Mouse (Mus musculus) cerebellum, adult 2 months (tissue): Measurements from ENCODE around the gene Tgfbr3.

Experiments used
- CTCF ChIP-seq: fragments of 200-500 bp; IDR thresholded peaks from 2 replicates; pipeline ENCODE4 v1.5.1; 2011; ENCODE audit warnings: low read depth, mild to moderate bottlenecking, control low read depth, low read length, moderate library complexity, borderline replicate concordance; ENCODE audit not compliant: insufficient read depth
- POLR2A ChIP-seq: fragments of 200-500 bp; IDR thresholded peaks from 2 replicates; pipeline ENCODE4 v1.6.1; 2011; ENCODE audit warnings: low read length, control low read depth, borderline replicate concordance; ENCODE audit not compliant: insufficient read depth

- TF ChIP-seq POLR2A, result no peak
- TF ChIP-seq CTCF, result no peak
Observed at GRCm38 (mm10) chr5:107139800-107140651, 149.4 kb downstream of the Tgfbr3 start.
